Mouse (Mus musculus) skeletal muscle tissue, postnatal 0 days (tissue): Measurements from ENCODE around the gene Tm9sf1. TPM values are rescaled to one million over a fixed set of nuclear protein-coding genes. Genes with fewer than 3 reads are reported as not detected.

ENCODE experiments used
- polyA plus RNA-seq: library from polyadenylated mRNA; unstranded; fragments of >200 nt; fragmentation: Nextera tagmentation; extraction: Ambion mirVana; gene quantifications from 2 replicates; pipeline ENCODE4 v1.2.1, GENCODE M21; 2015

Gene Tm9sf1
- polyA plus RNA-seq, result 48.0 and 52.2 TPM in 2 replicates

GRCm38 (mm10) chr14:55643060-55643907 is at the start of gene Tm9sf1:
TSS of gene Tm9sf1 (minus strand) at chr14:55643806.

GRCm38 (mm10) chr14:55681160-55682117 is 37.8 kb upstream of the Tm9sf1 start, which contains the start of gene Tinf2:
TSS of gene Tinf2 (minus strand) at chr14:55681820.

GRCm38 (mm10) chr14:55671833-55672740 is 28.5 kb upstream of the Tm9sf1 start, which contains the start of the genes Gmpr2 and Nedd8:
TSS of gene Gmpr2 (plus strand) at chr14:55671941.
TSS of gene Nedd8 (minus strand) at chr14:55672124.

DNA sequence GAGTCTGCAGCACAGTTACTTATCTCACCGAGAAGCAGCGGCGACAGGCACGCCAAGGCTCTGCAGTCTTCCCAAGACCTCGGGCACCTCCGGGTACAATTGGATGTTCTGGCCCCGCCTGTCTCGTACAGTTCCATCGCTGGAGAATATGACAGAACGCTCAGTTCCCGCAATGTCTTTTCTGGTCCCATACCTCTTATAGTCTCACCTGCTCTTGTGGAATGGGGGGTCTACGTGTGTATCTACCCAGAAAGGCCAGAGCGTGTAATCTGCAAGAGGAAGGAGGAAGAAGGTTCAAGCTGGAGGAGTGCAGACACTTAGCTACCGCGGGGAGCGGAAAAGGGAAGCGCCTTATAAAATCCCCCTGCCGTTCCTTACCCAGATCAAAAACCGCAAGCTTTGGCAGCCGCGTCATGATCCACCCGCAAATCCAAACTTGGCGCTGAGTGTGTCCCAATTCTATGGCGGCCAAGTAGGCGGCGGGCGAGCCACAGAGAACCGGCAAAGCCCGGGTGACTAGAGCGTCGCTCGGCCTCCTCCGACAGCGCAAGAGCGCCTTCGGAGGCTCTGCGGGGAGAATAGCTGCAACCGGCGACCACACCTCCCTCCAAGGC is 16.5 kb upstream of the Tm9sf1 start, which contains the start of gene Mdp1:
Gene Mdp1 (minus strand): TSS at position 549 of the 614 bp plus-strand sequence.

GRCm38 (mm10) chr14:55649884-55650283 is 6.3 kb upstream of the Tm9sf1 start, which contains the start of gene Tssk4:
TSS of gene Tssk4 (plus strand) at chr14:55650184.

DNA sequence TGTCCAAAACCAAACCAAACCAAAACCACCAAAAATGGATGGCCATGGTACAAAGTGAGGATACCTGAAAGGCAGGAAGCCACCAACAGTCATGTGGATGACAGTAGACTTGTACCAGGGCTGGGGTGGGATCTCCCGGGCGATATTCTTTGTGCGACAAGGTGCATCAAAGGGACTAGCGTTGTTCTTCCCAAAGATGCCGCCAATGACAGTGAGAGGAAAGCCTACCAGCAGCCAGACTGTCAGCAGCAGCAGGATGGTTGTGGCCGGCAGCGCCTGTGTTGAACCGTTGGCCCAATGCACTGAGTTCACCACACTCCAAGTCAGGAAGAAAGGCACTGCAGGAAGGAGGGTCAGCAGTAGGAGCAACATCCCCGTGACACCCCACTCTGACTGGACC is 5.8 kb downstream of the Tm9sf1 start, which contains the start of gene Gm49378:
Gene Gm49378 (minus strand): TSS at position 101 of the 400 bp plus-strand sequence.

DNA sequence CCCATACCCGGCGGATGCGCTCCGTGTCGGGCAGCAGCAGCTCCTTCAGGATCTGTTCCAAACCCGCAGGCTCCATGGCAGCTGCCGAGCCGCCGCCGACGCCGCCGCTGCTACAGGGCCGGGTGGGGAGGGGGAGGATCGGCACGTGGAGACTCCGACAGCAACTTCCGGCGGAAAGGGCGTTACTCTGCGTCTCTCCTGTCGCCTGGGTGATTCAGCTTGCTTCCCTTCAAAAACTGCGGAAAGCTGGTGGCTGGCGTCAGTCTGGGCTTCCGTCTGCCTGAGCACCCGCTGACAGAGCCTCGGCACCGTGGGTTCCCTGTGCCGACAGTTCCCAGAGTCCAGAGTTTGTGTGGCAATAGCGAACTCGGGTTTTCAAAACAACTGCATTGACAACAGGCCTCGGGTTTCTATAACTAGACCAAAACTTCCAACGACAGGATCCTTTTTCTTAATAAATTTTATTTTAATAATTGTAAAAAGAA is 8.0 kb downstream of the Tm9sf1 start, which contains the start of gene Ipo4:
Gene Ipo4 (minus strand): TSS at position 435 of the 485 bp plus-strand sequence.

GRCm38 (mm10) chr14:55617822-55618221 is 25.8 kb downstream of the Tm9sf1 start, which contains the start of gene Rec8:
TSS of gene Rec8 (plus strand) at chr14:55618037.

DNA sequence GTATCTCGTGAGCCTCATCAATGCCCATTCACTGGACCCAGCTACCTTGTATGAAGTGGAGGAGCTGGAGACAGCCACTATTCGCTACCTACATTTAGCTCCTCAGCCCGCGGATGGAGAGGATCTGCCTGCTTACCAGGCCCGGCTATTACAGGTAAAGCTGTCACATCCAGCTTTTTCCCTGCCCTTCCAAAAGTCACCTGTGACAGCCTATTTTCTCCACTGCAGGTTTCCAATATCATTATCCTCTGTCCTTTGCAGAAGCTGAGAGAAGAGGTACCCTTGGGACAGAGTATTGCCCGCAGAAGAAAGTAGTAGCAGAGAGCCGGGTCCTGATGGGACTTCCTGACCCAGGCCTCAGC is 40.4 kb downstream of the Tm9sf1 start, which contains the start of gene Irf9:
Gene Irf9 (plus strand): TSS at position 301 of the 362 bp plus-strand sequence.

GRCm38 (mm10) chr14:55591331-55591891 is 52.2 kb downstream of the Tm9sf1 start, which contains the start of gene Rnf31:
TSS of gene Rnf31 (plus strand) at chr14:55591708.

DNA sequence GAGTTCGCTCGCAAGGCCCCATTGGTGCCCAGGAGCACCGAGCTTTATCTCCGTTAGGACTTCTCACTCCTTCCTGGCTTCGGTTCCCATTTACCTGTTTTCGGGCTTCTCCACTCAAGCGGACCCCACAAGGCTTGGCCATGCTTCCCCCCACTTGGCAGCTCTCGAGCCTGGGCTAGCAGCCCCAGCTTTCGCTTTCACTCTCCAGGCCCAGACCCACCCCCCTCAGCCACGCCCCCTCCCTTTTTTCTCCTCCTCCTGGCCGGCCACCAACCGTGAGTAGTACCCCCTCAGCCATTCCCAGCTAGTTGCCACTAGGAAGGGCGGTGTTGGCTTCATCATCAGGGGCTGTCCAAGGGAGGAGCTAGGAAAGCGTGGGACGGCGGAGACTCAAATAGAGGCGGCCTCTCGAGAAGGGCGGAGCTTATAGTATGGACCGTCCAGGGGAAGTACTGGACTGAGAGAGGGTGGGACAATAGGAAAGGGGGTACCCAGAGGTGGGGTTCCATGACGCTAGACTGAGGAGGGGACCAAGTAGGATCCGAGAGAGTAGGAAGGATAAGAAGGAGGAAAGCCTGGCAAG is 52.8 kb downstream of the Tm9sf1 start, which contains the start of gene Psme2:
Gene Psme2 (minus strand): TSS at position 366 of the 583 bp plus-strand sequence.

Other genes starting within 250 kb of the Tm9sf1 start
- gene Dhrs4, start 165.0 kb downstream of the Tm9sf1 start, polyA plus RNA-seq, result 21.7 and 34.9 TPM in 2 replicates
- 0.44 and 0.66 TPM in 2 replicates for gene Carmil3, start 153.2 kb downstream of the Tm9sf1 start, polyA plus RNA-seq
- gene Cpne6, start 133.4 kb downstream of the Tm9sf1 start, polyA plus RNA-seq, result not detected in 2 replicates
- not detected in 2 replicates for gene Nrl, start 118.8 kb downstream of the Tm9sf1 start, polyA plus RNA-seq
- gene Pck2, start 103.5 kb downstream of the Tm9sf1 start, polyA plus RNA-seq, result 15.8 and 17.4 TPM in 2 replicates
- gene Dcaf11, start 83.8 kb downstream of the Tm9sf1 start, polyA plus RNA-seq, result 45.2 and 45.3 TPM in 2 replicates
- gene A730061H03Rik, start 83.4 kb downstream of the Tm9sf1 start, polyA plus RNA-seq, result 1.2 and 1.5 TPM in 2 replicates
- 342 and 394 TPM in 2 replicates for gene Fitm1, start 68.2 kb downstream of the Tm9sf1 start, polyA plus RNA-seq
- 88.6 and 106 TPM in 2 replicates for gene Psme1, start 65.7 kb downstream of the Tm9sf1 start, polyA plus RNA-seq
- gene Emc9, start 58.5 kb downstream of the Tm9sf1 start, polyA plus RNA-seq, result 63.2 and 67.4 TPM in 2 replicates
- 186 and 262 TPM in 2 replicates for gene Psme2, start 52.7 kb downstream of the Tm9sf1 start, polyA plus RNA-seq
- gene Rnf31, start 52.1 kb downstream of the Tm9sf1 start, polyA plus RNA-seq, result 10.3 and 13.4 TPM in 2 replicates
- gene Irf9, start 40.2 kb downstream of the Tm9sf1 start, polyA plus RNA-seq, result 11.4 and 12.2 TPM in 2 replicates
- gene Rec8, start 25.8 kb downstream of the Tm9sf1 start, polyA plus RNA-seq, result 1.8 and 1.9 TPM in 2 replicates
- 52.7 and 61.0 TPM in 2 replicates for gene Ipo4, start 7.8 kb downstream of the Tm9sf1 start, polyA plus RNA-seq
- gene Gm49378, start 5.9 kb downstream of the Tm9sf1 start, polyA plus RNA-seq, result 1.3 and 2.0 TPM in 2 replicates
- gene Tssk4, start 6.4 kb upstream of the Tm9sf1 start, polyA plus RNA-seq, result 0.24 and 0.32 TPM in 2 replicates
- 29.8 and 35.3 TPM in 2 replicates for gene Mdp1, start 16.7 kb upstream of the Tm9sf1 start, polyA plus RNA-seq
- gene Gmpr2, start 28.1 kb upstream of the Tm9sf1 start, polyA plus RNA-seq, result 15.1 and 16.5 TPM in 2 replicates
- 356 and 376 TPM in 2 replicates for gene Nedd8, start 28.3 kb upstream of the Tm9sf1 start, polyA plus RNA-seq
- 14.2 and 15.0 TPM in 2 replicates for gene Tinf2, start 38.0 kb upstream of the Tm9sf1 start, polyA plus RNA-seq
- 0.35 and 1.9 TPM in 2 replicates for gene Tgm1, start 70.1 kb upstream of the Tm9sf1 start, polyA plus RNA-seq
- 12.8 and 13.3 TPM in 2 replicates for gene Rabggta, start 78.5 kb upstream of the Tm9sf1 start, polyA plus RNA-seq
- 41.5 and 50.2 TPM in 2 replicates for gene Dhrs1, start 101.9 kb upstream of the Tm9sf1 start, polyA plus RNA-seq
- 14.6 and 17.5 TPM in 2 replicates for gene Nop9, start 101.9 kb upstream of the Tm9sf1 start, polyA plus RNA-seq
- gene Cideb, start 114.7 kb upstream of the Tm9sf1 start, polyA plus RNA-seq, result 0.11 and 0.12 TPM in 2 replicates
- 0.23 and 0.41 TPM in 2 replicates for gene Ltb4r2, start 117.6 kb upstream of the Tm9sf1 start, polyA plus RNA-seq
- gene Ltb4r1, start 122.2 kb upstream of the Tm9sf1 start, polyA plus RNA-seq, result 0.21 and 0.61 TPM in 2 replicates
- gene Adcy4, start 140.3 kb upstream of the Tm9sf1 start, polyA plus RNA-seq, result 5.0 and 5.7 TPM in 2 replicates
- 6.7 and 11.8 TPM in 2 replicates for gene Ripk3, start 145.1 kb upstream of the Tm9sf1 start, polyA plus RNA-seq
- 10.9 and 11.6 TPM in 2 replicates for gene Nfatc4, start 179.3 kb upstream of the Tm9sf1 start, polyA plus RNA-seq
- gene Nynrin, start 210.2 kb upstream of the Tm9sf1 start, polyA plus RNA-seq, result 3.1 and 3.3 TPM in 2 replicates
- gene Cbln3, start 240.6 kb upstream of the Tm9sf1 start, polyA plus RNA-seq, result 0.21 and 0.28 TPM in 2 replicates
- 6.2 and 7.7 TPM in 2 replicates for gene Khnyn, start 241.1 kb upstream of the Tm9sf1 start, polyA plus RNA-seq